Mouse (Mus musculus) kidney, postnatal 0 days (tissue): ENCODE measurements at regions not wholly inside any gene's neighbourhood (a gene's known extent, or its start where the extent isn't known, plus 50 kb on each side); places are given as distances from the start of the nearest gene placed in this dataset.
A peak's percentile ranks its signal among the peaks of the same experiment; 100 is the strongest.

ENCODE experiments used
- ATAC-seq: fragments of 200-750 bp; cut with Nextera tagmentation; replicated peaks from 2 replicates; pipeline ENCODE4 v1.8.0; 2017; ENCODE audit warnings: low read depth, moderate number of reproducible peaks, moderate TSS enrichment, moderate library complexity; ENCODE audit not compliant: low FRiP score
- DNase-seq: peaks from one replicate; pipeline ENCODE4 v3.0.0-alpha.2; 2016; ENCODE audit warnings: low spot score
- H3K27ac ChIP-seq: fragments of 300-500 bp; sonication (generic); 2 replicates; pipeline ENCODE4 v1.5.1; 2014; ENCODE audit warnings: mild to moderate bottlenecking
- H3K27me3 ChIP-seq: fragments of 300-500 bp; sonication (generic); 2 replicates; pipeline ENCODE4 v1.6.1; 2014; ENCODE audit warnings: low read length, mixed read lengths; ENCODE audit not compliant: insufficient read depth
- H3K36me3 ChIP-seq: fragments of 300-500 bp; sonication (generic); 2 replicates; pipeline ENCODE4 v1.6.1; 2014; ENCODE audit warnings: low read length, mixed read lengths; ENCODE audit not compliant: insufficient read depth
- H3K4me1 ChIP-seq: fragments of 300-500 bp; sonication (generic); replicated peaks from 2 replicates; pipeline ENCODE4 v1.6.1; 2014; ENCODE audit warnings: antibody characterized with exemption, low read length, mixed read lengths; ENCODE audit not compliant: insufficient read depth
- H3K4me2 ChIP-seq: fragments of 300-500 bp; sonication (generic); 2 replicates; pipeline ENCODE4 v1.6.1; 2014; ENCODE audit warnings: mild to moderate bottlenecking, low read length, moderate library complexity, mixed read lengths
- H3K4me3 ChIP-seq: fragments of 300-500 bp; sonication (generic); replicated peaks from 2 replicates; pipeline ENCODE4 v1.5.1; 2014; ENCODE audit warnings: low read depth, low read length
- H3K9ac ChIP-seq: fragments of 300-500 bp; sonication (generic); 2 replicates; pipeline ENCODE4 v1.6.1; 2014; ENCODE audit warnings: low read depth, low read length
- H3K9me3 ChIP-seq: fragments of 300-500 bp; sonication (generic); replicated peaks from 2 replicates; pipeline ENCODE4 v1.6.1; 2016; ENCODE audit warnings: low read length, inconsistent platforms, mixed read lengths
- CTCF ChIP-seq: IDR thresholded peaks from 2 replicates; pipeline ENCODE4 v1.5.1; 2016; ENCODE audit warnings: antibody characterized with exemption, low read depth, mild to moderate bottlenecking, moderate library complexity
- WGBS: fragments of 180-500 bp; shearing (Covaris S2); extraction: QIAGEN DNeasy Blood & Tissue Kit; methylation state at CpG from one replicate; pipeline ENCODE4 v1.1.7; 2014; 5-methylcytosine and 5-hydroxymethylcytosine counted together

DNA sequence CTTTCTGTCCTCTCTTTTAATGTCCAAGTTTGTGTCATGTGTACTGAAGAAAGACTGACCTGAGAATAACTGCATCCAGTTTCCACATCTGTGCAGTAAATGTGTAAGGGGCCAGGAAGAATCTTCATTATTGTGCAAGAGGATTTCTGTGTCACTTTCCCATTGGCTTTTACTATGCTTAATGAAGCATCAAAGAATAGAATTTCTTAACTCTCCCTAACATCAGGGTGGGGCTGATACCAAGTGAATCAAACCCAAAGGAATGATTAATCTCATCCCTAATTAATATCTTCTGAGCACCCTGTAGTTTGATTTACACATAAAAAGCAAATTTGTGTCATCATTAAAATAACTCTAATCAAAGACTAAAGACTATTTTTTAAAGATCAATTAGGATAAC lies 104.5 kb upstream of the Pld5 start:
- Histone ChIP-seq H3K4me2 (no peak overlapping the region), H3K4me1 (no peaks in the 10 kb centered on the region), H3K36me3 (no peaks in the 10 kb centered on the region), H3K4me3 (no peak overlapping the region), H3K27me3 (no peaks in the 10 kb centered on the region), H3K27ac (no peak overlapping the region), H3K9ac (no peak overlapping the region), H3K9me3 (no peaks in the 10 kb centered on the region)
- DNase-seq: no peak
- ATAC-seq: no peak
- TF ChIP-seq CTCF: no peak

DNA sequence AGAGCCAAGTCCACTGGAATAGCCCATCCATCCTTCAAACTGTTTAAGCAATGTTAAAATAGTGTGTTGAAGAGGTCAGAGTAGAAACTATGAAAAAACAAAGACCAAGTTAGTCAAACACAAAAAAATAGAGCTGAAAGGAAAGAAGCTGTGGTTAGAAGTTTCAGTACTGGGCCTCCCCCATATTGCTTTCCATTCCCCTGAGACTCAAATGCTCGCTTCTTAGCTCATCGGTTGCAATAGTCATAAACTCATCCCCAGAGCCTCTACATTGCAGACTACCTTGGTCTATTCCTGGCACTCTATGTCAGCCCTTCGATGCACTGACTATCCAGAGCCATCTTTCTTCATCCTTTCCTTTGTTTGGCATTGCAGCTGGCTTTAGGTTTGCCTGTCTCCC lies 91.8 kb upstream of the Pld5 start:
- no peak for ATAC-seq
- Histone ChIP-seq H3K4me3 (no peak overlapping the region), H3K27me3 (no peaks in the 10 kb centered on the region), H3K4me1 (no peaks in the 10 kb centered on the region), H3K36me3 (no peaks in the 10 kb centered on the region), H3K4me2 (no peak overlapping the region), H3K9me3 (no peaks in the 10 kb centered on the region), H3K9ac (no peak overlapping the region), H3K27ac (no peak overlapping the region)
- 83% methylated on average over 3 of the region's 3 CpGs for WGBS
- TF ChIP-seq CTCF: no peak
- no peak for DNase-seq

DNA sequence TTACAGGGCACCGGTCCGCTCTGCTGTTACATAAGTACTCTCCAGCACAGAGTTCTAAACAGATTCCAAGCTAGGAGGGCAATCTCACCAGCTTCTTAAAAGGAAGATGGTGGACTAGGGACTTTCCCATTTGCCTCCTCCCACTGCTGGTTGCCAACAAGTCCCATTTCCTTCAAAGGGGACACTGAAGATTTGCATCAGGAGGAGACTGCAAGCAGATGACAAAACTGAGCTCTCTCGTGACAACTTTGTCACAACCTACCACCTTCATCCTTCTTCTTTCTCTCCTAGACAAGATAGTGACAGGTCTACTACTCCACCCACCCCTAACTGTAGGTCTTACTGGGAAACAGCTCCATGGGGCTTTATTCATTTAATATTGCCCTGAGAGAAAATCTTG lies 85.8 kb upstream of the Pld5 start:
- WGBS: 85% methylated on average over 3 of the region's 3 CpGs
- H3K4me3 ChIP-seq: no peak overlapping the region
- no peak overlapping the region for H3K27ac ChIP-seq
- H3K9ac ChIP-seq: no peak overlapping the region
- H3K4me1 ChIP-seq: no peaks in the 10 kb centered on the region
- H3K4me2 ChIP-seq: no peak overlapping the region
- DNase-seq (no peak), ATAC-seq (no peak)
- no peaks in the 10 kb centered on the region for H3K36me3 ChIP-seq
- no peak for TF ChIP-seq CTCF
- no peaks in the 10 kb centered on the region for H3K27me3 ChIP-seq
- H3K9me3 ChIP-seq: no peaks in the 10 kb centered on the region

DNA sequence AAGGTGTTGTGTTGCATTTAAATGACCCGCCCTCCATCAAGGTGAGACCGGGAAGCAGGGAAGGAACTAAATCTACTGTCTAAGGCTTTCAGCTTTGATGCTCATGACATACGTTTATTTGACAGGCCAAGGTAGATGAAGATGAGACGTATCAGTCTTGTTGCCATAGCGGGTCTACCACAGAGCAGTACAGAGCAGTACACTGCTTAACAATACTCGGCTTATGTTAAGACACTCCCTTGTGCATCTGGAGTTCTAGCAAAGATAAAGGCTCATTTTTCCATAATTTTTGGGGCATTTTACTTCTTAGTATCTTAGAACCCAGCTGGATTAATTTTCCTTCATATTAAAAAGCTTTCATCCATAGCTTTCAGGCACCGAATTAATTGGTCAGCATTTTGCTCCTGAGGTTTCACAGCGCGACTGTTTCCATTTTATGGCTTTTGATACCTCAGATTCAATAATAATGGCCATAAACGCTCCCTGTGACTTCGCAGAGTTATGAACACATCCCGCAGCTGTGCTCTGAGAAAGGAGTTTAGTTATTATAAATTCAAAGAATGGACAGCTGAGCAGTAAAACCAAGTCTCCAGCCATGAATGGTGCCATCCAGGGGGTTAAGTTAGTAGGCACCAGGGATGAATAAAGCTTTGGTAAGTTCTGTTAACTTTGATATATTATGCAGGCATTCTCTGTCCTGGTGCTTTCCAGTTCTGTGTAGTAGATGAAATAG lies 85.0 kb upstream of the Pld5 start:
- WGBS: 86% methylated on average over 12 of the region's 12 CpGs
- no peak for TF ChIP-seq CTCF
- Histone ChIP-seq H3K9ac (no peak overlapping the region), H3K9me3 (no peaks in the 10 kb centered on the region), H3K27me3 (no peaks in the 10 kb centered on the region), H3K4me1 (no peaks in the 10 kb centered on the region), H3K27ac (no peak overlapping the region), H3K4me3 (no peak overlapping the region), H3K4me2 (no peak overlapping the region), H3K36me3 (no peaks in the 10 kb centered on the region)
- DNase-seq (no peak), ATAC-seq (no peak)

DNA sequence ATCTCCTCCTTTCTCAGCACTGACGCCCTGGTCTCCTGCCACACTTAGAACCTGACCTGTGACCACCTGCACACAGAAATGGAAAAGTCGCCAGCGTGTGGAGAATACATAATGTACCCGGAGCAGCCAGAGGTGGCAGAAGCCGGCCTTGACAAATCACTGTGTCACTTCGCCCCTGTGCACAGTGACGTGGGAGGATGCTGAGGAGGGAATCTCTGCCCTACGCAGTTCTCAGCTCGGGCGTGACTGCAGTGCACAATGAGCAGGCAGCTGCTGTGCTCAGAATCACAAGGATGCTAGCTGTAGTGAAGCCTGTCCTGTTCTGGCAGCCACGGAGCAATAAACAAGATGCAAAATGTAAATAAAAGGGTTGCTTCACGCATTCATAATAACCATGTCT lies 80.2 kb upstream of the Pld5 start:
- Histone ChIP-seq H3K4me3 (no peak overlapping the region), H3K27me3 (no peaks in the 10 kb centered on the region), H3K4me1 (no peaks in the 10 kb centered on the region), H3K36me3 (no peaks in the 10 kb centered on the region), H3K27ac (no peak overlapping the region), H3K9me3 (no peaks in the 10 kb centered on the region), H3K9ac (no peak overlapping the region), H3K4me2 (no peak overlapping the region)
- DNase-seq: peak; percentile 4
- peak; percentile 65 for ATAC-seq
- TF ChIP-seq CTCF: no peak
- WGBS: 41% methylated on average over 12 of the region's 12 CpGs

DNA sequence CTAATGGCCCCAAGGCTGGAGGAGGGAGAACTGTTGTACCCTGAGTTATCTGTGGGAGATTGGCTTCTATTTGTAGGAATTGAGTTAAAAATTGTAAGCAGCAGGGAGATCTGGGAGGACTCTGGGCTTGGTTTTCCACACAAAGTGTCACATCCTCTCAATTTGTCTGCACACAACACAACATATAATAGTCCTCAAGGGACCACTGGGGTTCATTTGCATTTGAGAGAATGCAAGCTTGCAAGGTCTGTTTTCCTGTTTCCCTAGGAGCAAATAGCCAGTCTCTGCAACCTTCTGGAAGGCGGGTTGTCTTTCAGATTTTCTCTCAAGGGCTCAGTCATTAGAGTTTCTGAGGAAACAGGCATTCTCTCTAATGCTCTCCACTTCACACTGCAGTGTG lies 79.8 kb upstream of the Pld5 start:
- H3K9me3 ChIP-seq: no peaks in the 10 kb centered on the region
- no peaks in the 10 kb centered on the region for H3K36me3 ChIP-seq
- H3K4me2 ChIP-seq: no peak overlapping the region
- H3K27me3 ChIP-seq: no peaks in the 10 kb centered on the region
- WGBS: 42% methylated on average over 1 of the region's 1 CpGs
- no peaks in the 10 kb centered on the region for H3K4me1 ChIP-seq
- no peak overlapping the region for H3K4me3 ChIP-seq
- DNase-seq: no peak
- no peak for ATAC-seq
- H3K27ac ChIP-seq: no peak overlapping the region
- H3K9ac ChIP-seq: no peak overlapping the region
- no peak for TF ChIP-seq CTCF

DNA sequence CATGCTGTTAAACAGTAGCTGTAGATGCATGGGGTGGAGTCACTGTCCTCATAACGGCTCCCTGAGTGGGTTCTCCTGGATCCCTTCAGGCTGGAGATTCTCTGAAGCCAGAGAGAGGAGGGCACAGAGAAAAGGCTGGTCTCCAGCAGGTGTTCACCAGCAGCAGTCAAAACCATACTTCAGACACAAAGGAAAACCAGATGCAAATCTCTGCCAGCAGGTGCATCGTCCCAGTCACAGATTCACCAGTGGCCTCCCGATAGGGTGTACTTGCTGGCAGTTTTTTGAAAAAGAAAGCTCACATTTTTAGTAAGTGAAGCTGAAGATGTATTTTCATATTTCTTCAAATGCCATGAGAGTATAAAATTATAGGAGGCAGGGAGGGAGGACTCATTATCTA lies 77.6 kb upstream of the Pld5 start:
- Histone ChIP-seq H3K4me2 (no peak overlapping the region), H3K4me3 (no peak overlapping the region), H3K9me3 (no peaks in the 10 kb centered on the region), H3K36me3 (no peaks in the 10 kb centered on the region), H3K4me1 (no peaks in the 10 kb centered on the region), H3K9ac (no peak overlapping the region), H3K27ac (no peak overlapping the region), H3K27me3 (no peaks in the 10 kb centered on the region)
- DNase-seq (no peak), ATAC-seq (no peak)
- no peak for TF ChIP-seq CTCF
- 79% methylated on average over 3 of the region's 3 CpGs for WGBS
